Mouse (Mus musculus) kidney, embryonic 15.5 days (tissue): ENCODE measurements around the gene Senp2. TPM values are rescaled to one million over a fixed set of nuclear protein-coding genes. Genes with fewer than 3 reads are reported as not detected.
A peak's percentile ranks its signal among the peaks of the same experiment; 100 is the strongest.
"Not testable (repeated sequence)": the region's sequence is repeated elsewhere in the genome, so short reads cannot be mapped to it uniquely, and the experiment has no call there.

Source experiments
- ATAC-seq: fragments of 200-750 bp; cut with Nextera tagmentation; replicated peaks from 2 replicates; pipeline ENCODE4 v1.8.0; 2017; ENCODE audit warnings: moderate TSS enrichment; ENCODE audit not compliant: low FRiP score
- H3K27ac ChIP-seq: fragments of 300-500 bp; sonication (generic); 2 replicates; pipeline ENCODE4 v1.5.1; 2015; ENCODE audit warnings: mild to moderate bottlenecking, inconsistent platforms
- H3K27me3 ChIP-seq: fragments of 300-500 bp; sonication (generic); 2 replicates; pipeline ENCODE4 v1.6.1; 2015; ENCODE audit warnings: inconsistent platforms
- H3K36me3 ChIP-seq: fragments of 300-500 bp; sonication (generic); 2 replicates; pipeline ENCODE4 v1.6.1; 2015; ENCODE audit warnings: inconsistent platforms
- H3K4me1 ChIP-seq: fragments of 300-500 bp; sonication (generic); 2 replicates; pipeline ENCODE4 v1.6.1; 2015; ENCODE audit warnings: inconsistent platforms
- H3K4me2 ChIP-seq: fragments of 300-500 bp; sonication (generic); 2 replicates; pipeline ENCODE4 v1.6.1; 2015; ENCODE audit warnings: moderate library complexity, mild to moderate bottlenecking, inconsistent platforms
- H3K4me3 ChIP-seq: fragments of 300-500 bp; sonication (generic); replicated peaks from 2 replicates; pipeline ENCODE4 v1.5.1; 2015; ENCODE audit warnings: mild to moderate bottlenecking, inconsistent platforms
- H3K9ac ChIP-seq: fragments of 300-500 bp; sonication (generic); 2 replicates; pipeline ENCODE4 v1.6.1; 2015; ENCODE audit warnings: mild to moderate bottlenecking, inconsistent platforms
- H3K9me3 ChIP-seq: fragments of 300-500 bp; sonication (generic); replicated peaks from 2 replicates; pipeline ENCODE4 v1.6.1; 2016; ENCODE audit warnings: inconsistent platforms
- WGBS: fragments of 180-500 bp; shearing (Covaris S2); methylation state at CpG from one replicate; pipeline ENCODE4 v1.1.7; 2015; ENCODE audit warnings: mixed read lengths; 5-methylcytosine and 5-hydroxymethylcytosine counted together
- polyA plus RNA-seq: library from polyadenylated mRNA; unstranded; fragments of >200 nt; fragmentation: Nextera tagmentation; extraction: Ambion mirVana; gene quantifications from 2 replicates; pipeline ENCODE4 v1.2.1, GENCODE M21; 2015

Gene Senp2
- polyA plus RNA-seq: 40.8 and 41.4 TPM in 2 replicates

DNA sequence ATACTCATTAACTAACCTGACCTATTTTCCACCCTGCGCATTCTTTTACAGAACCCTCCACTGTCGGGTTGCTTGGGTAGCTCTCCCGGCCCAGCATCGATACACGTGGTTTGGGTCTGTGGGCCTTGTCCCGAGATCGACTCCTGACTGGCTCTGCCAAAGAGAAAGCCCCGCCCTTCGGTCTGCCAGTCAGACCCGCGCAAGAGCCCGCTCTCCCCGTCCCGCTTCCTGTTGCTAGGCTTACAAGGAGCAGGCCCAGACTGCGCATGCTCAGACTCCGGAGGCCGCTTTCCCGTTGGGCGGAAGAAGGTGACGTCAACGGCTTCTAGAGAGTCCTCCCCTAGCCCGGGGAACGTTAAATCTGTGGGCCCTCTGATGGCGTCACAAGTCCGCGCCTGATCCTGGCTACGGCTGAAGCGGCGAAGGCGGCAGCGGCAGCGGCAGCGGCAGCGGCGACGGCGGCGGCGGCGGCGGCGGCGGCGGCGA lies at the start of gene Senp2:
Senp2 (plus strand) TSS at position 386 of the 486 bp plus-strand sequence.
- Histone ChIP-seq H3K9ac (peak within 1 kb of the TSS; percentile 92), H3K4me3 (peak within 1 kb of the TSS; percentile 99), H3K27ac (peak within 1 kb of the TSS; percentile 87), H3K27me3 (no peaks in the 10 kb centered on the region), H3K4me2 (peak within 1 kb of the TSS; percentile 74), H3K36me3 (peaks cover 13% of the 10 kb centered on the region; the same call in 1 of the 2 replicates), H3K9me3 (no peaks in the 10 kb centered on the region), H3K4me1 (peaks cover 17% of the 10 kb centered on the region)
- under 1% methylated on average over 45 of the region's 45 CpGs for WGBS
- ATAC-seq: peak; percentile 99

DNA sequence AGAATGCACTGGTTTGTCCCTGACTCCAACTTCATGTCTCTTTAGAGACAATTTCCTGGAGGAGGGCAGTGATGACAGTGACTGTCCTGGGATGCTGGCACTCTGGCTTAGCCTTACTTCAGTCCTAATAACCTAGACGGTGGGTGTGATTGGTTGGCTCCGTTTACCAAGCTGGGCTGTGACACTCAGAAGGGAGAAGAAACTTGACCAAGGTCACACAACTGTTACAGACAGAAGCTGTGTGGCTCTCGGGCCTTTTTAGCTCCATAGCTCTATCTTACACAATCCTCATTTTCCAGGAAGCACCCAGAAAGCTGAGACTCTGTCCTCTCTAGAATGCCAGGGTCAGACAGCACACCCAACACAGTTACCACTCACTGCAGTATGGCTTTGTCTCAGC lies 43.7 kb upstream of the Senp2 start:
- Histone ChIP-seq H3K4me1 (no peaks in the 10 kb centered on the region), H3K36me3 (no peaks in the 10 kb centered on the region), H3K4me2 (no peak overlapping the region), H3K9me3 (no peaks in the 10 kb centered on the region), H3K9ac (no peak overlapping the region), H3K27ac (no peak overlapping the region), H3K27me3 (no peaks in the 10 kb centered on the region), H3K4me3 (no peak overlapping the region)
- WGBS: 75% methylated on average over 3 of the region's 3 CpGs
- no peak for ATAC-seq

DNA sequence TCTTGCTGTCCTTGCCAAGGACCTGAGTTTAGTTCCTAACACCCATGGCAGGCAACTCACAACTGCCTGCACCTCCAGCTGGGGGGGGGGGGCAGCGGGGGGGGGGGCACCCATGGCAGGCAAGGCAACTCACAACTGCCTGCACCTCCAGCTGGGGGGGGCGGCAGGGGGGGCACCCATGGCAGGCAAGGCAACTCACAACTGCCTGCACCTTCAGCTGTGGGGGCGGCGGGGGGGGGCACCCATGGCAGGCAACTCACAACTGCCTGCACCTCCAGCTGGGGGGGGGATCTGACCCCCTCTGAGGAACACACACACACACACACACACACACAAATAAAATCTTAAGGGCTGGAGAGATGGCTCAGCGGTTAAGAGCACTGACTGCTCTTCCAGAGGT lies 39.4 kb upstream of the Senp2 start:
- 82% methylated on average over 5 of the region's 5 CpGs for WGBS
- Histone ChIP-seq H3K4me2 (no peak overlapping the region), H3K27me3 (no peaks in the 10 kb centered on the region), H3K36me3 (no peaks in the 10 kb centered on the region), H3K4me3 (no peak overlapping the region), H3K9ac (no peak overlapping the region), H3K4me1 (no peaks in the 10 kb centered on the region), H3K27ac (no peak overlapping the region), H3K9me3 (no peaks in the 10 kb centered on the region)
- ATAC-seq: no peak

DNA sequence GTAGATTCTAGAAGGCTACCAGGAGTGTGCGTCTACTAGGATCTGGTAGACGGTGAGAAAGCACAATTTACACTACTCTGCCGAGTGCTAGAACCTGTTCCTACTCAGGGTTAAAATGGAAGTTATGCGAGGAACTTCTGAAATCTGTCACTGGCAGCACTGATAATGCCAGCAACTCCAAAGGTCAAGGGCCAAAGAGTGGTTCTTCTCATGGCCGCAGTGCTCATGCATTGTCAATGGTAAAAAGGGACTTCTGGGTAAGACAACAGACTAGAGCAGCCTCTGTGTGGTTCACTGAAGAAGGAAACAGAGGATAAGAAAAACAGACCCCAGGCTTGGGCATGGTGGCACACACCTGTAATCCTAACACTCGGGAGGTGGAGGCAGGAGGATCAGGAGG lies 38.7 kb upstream of the Senp2 start:
- H3K4me3 ChIP-seq: no peak overlapping the region
- no peak for ATAC-seq
- 84% methylated on average over 6 of the region's 6 CpGs for WGBS
- H3K4me1 ChIP-seq: no peaks in the 10 kb centered on the region
- H3K9me3 ChIP-seq: no peaks in the 10 kb centered on the region
- no peak overlapping the region for H3K9ac ChIP-seq
- no peaks in the 10 kb centered on the region for H3K36me3 ChIP-seq
- no peak overlapping the region for H3K27ac ChIP-seq
- H3K27me3 ChIP-seq: peaks cover 5% of the 10 kb centered on the region
- H3K4me2 ChIP-seq: no peak overlapping the region

DNA sequence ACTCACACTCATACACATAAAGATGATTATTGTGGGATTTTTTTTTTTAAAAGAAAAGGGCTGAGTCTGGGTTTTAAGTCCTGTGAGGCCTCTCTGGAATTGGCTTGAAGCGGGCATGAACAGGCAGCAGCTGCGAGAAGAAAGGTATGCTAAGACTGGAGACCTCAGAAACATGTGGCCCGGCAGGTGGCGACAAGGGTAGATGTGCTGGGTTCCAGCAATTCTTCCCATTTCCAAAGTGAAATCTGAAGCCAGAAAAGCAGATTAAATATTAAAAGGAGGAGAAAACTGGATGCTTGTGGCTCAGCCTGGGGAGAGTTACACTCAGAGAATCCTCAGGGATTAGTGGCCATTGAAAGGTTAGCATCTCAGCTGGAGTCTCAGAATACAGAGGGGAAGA lies 37.8 kb upstream of the Senp2 start:
- Histone ChIP-seq H3K4me1 (peaks cover 6% of the 10 kb centered on the region; the same call in 1 of the 2 replicates), H3K9me3 (no peaks in the 10 kb centered on the region), H3K9ac (no peak overlapping the region), H3K36me3 (no peaks in the 10 kb centered on the region), H3K27me3 (peaks cover 13% of the 10 kb centered on the region), H3K27ac (no peak overlapping the region), H3K4me3 (no peak overlapping the region), H3K4me2 (no peak overlapping the region)
- ATAC-seq: no peak
- WGBS: 71% methylated on average over 4 of the region's 4 CpGs

GRCm38 (mm10) chr16:21976203-21976602 lies 33.1 kb upstream of the Senp2 start:
- Histone ChIP-seq H3K36me3 (no peaks in the 10 kb centered on the region), H3K4me1 (peaks cover 12% of the 10 kb centered on the region; the same call in 1 of the 2 replicates), H3K9ac (0 out of 2 replicates have a peak overlapping the region, but pooled peaks have one; percentile 11), H3K4me2 (peak overlapping the region; percentile 50), H3K27me3 (peaks cover 21% of the 10 kb centered on the region), H3K27ac (no peak overlapping the region), H3K4me3 (peak overlapping the region; percentile 10; the same call in 1 of the 2 replicates), H3K9me3 (no peaks in the 10 kb centered on the region)
- 3% methylated on average over 16 of the region's 16 CpGs for WGBS
- no peak for ATAC-seq

GRCm38 (mm10) chr16:21977347-21977746 lies 31.9 kb upstream of the Senp2 start:
- peaks cover 21% of the 10 kb centered on the region for H3K27me3 ChIP-seq
- H3K9ac ChIP-seq: no peak overlapping the region
- no peaks in the 10 kb centered on the region for H3K9me3 ChIP-seq
- H3K27ac ChIP-seq: no peak overlapping the region
- WGBS: 84% methylated on average over 5 of the region's 5 CpGs
- H3K4me1 ChIP-seq: peaks cover 12% of the 10 kb centered on the region; the same call in 1 of the 2 replicates
- no peak overlapping the region for H3K4me3 ChIP-seq
- ATAC-seq: no peak
- H3K36me3 ChIP-seq: no peaks in the 10 kb centered on the region
- H3K4me2 ChIP-seq: no peak overlapping the region

DNA sequence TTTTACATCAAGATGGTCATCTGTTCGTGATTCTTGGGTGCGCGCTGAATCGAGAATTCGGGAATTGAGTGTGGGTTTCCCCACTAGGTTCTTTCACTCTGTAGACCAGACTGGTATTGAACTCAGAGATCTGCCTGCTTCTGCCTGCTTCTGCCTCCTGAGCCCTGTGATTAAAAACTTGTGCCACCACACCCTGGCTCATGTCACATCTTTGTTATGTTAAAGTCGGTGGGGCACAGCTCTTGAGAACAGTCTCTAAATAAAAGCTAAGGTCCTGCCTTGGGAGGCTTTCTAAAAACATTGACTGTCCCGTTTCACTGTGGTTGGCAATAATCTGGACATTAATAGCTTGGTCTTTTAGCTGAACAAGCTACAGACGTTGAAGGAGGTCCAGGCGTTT lies 26.1 kb upstream of the Senp2 start:
- Histone ChIP-seq H3K4me2 (no peak overlapping the region), H3K4me1 (0 out of 2 replicates have a peak, but pooled peaks cover 6% of the 10 kb centered on the region), H3K9me3 (no peaks in the 10 kb centered on the region), H3K27me3 (no peaks in the 10 kb centered on the region), H3K36me3 (no peaks in the 10 kb centered on the region), H3K27ac (no peak overlapping the region), H3K9ac (no peak overlapping the region), H3K4me3 (no peak overlapping the region)
- no peak for ATAC-seq
- WGBS: 94% methylated on average over 9 of the region's 9 CpGs

DNA sequence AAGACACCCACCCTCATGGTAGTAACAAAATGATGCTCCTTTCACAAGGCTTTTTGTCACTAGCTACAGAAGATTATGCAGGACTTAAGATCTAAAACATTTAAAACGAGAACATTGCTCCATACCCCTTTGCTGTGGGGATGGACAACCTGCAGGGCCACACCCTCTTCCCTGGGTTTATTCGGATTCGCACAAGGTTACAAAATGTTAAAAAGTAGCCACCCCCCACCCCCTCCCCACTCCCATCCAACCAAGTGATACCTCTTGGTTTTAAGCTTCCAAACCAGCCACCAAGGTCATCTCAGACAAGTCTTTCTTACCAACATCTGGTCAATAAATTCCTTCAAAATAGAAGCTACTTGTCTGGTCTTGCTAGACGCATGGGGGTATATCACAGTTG lies 25.7 kb upstream of the Senp2 start:
- no peaks in the 10 kb centered on the region for H3K9me3 ChIP-seq
- H3K36me3 ChIP-seq: no peaks in the 10 kb centered on the region
- WGBS: 91% methylated on average over 4 of the region's 4 CpGs
- no peak overlapping the region for H3K27ac ChIP-seq
- no peak overlapping the region for H3K4me2 ChIP-seq
- H3K4me3 ChIP-seq: no peak overlapping the region
- no peak overlapping the region for H3K9ac ChIP-seq
- ATAC-seq: no peak
- H3K27me3 ChIP-seq: no peaks in the 10 kb centered on the region
- H3K4me1 ChIP-seq: 0 out of 2 replicates have a peak, but pooled peaks cover 6% of the 10 kb centered on the region

- H3K9me3 ChIP-seq: no peaks in the 10 kb centered on the region
- no peak overlapping the region for H3K4me3 ChIP-seq
- 82% methylated on average over 12 of the region's 12 CpGs for WGBS
- H3K9ac ChIP-seq: no peak overlapping the region
- no peak overlapping the region for H3K4me2 ChIP-seq
- H3K27ac ChIP-seq: no peak overlapping the region
- no peaks in the 10 kb centered on the region for H3K36me3 ChIP-seq
- no peaks in the 10 kb centered on the region for H3K27me3 ChIP-seq
- H3K4me1 ChIP-seq: 0 out of 2 replicates have a peak, but pooled peaks cover 6% of the 10 kb centered on the region
- ATAC-seq: no peak
Observed at GRCm38 (mm10) chr16:21984091-21984490, 25.2 kb upstream of the Senp2 start.

GRCm38 (mm10) chr16:21986191-21986590 lies 23.1 kb upstream of the Senp2 start:
- no peak overlapping the region for H3K9ac ChIP-seq
- no peak overlapping the region for H3K27ac ChIP-seq
- H3K27me3 ChIP-seq: no peaks in the 10 kb centered on the region
- no peaks in the 10 kb centered on the region for H3K4me1 ChIP-seq
- ATAC-seq: no peak
- H3K4me2 ChIP-seq: no peak overlapping the region
- no peak overlapping the region for H3K4me3 ChIP-seq
- H3K9me3 ChIP-seq: no peaks in the 10 kb centered on the region
- no peaks in the 10 kb centered on the region for H3K36me3 ChIP-seq
- 16% methylated on average over 3 of the region's 3 CpGs for WGBS

DNA sequence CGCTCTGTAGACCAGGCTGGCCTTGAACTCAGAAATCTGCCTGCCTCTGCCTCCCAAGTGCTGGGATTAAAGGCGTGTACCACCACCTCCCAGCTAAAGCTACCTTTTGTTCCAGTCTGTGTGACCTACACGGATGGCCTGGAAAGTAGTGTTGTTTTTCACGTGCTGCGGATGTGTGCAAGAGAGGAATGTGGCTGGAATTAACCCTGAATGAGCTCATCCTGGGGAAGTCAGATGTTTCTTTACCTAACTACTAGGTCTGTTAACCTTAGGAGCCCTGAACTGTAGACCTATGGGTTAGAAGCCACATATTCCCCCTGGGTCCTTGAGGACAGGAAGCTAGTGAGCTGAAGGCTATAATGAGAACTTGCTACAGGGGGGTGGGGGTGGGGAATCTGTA lies 21.3 kb upstream of the Senp2 start:
- Histone ChIP-seq H3K27ac (no peak overlapping the region), H3K36me3 (no peaks in the 10 kb centered on the region), H3K4me3 (no peak overlapping the region), H3K4me1 (no peaks in the 10 kb centered on the region), H3K27me3 (no peaks in the 10 kb centered on the region), H3K9ac (no peak overlapping the region), H3K4me2 (no peak overlapping the region), H3K9me3 (no peaks in the 10 kb centered on the region)
- 56% methylated on average over 5 of the region's 5 CpGs for whole genome bisulfite sequencing
- ATAC-seq: no peak

- H3K36me3 ChIP-seq, H3K27me3 ChIP-seq, H3K9me3 ChIP-seq, H3K9ac ChIP-seq, H3K27ac ChIP-seq, ATAC-seq, H3K4me1 ChIP-seq, H3K4me3 ChIP-seq, H3K4me2 ChIP-seq: not testable (repeated sequence)
Observed at GRCm38 (mm10) chr16:21990893-21991292, 18.4 kb upstream of the Senp2 start.
